24 mouse cellular contexts compared by ENCODE assay signal in genomic region chr7:12797971-12798370, GRCm38 (mm10). TPM values are rescaled to one million over a fixed set of nuclear protein-coding genes. Genes with fewer than 3 reads are reported as not detected.
DNase-seq lines count a peak whose midpoint lies in the region; ATAC-seq and TF ChIP-seq lines count a peak whose summit lies in the region.
"Had no signal": no experiment of that assay in that cellular context is flagged by ENCODE, and none has a peak within 500 bp of the region (broad histone marks: within the 10 kb centered on the region; RNA-seq: fewer than 3 reads in every experiment).

No protein-coding gene starts in this region.

- H3K9me3 ChIP-seq in ES-Bruce4 (replicated peaks; ENCODE audit: control insufficient read depth, insufficient read depth, low read length, poor library complexity, severe bottlenecking) (no peaks in the 10 kb centered on the region; the same call in 1 of the 2 replicates), ES-E14 (ENCODE audit: control insufficient read depth, insufficient read depth, low read depth, low read length) (no peaks in the 10 kb centered on the region)
- H3K9me3 ChIP-seq in kidney, embryonic 15.5 days (replicated peaks): peaks cover 12% of the 10 kb centered on the region; the same call in 1 of the 2 replicates

- no peak overlapping the region for H3K27ac ChIP-seq in ES-Bruce4 (ENCODE audit: insufficient read depth, low read length)
- H3K27ac ChIP-seq in ES-E14 (ENCODE audit: insufficient read depth, low read depth, low read length, poor library complexity, severe bottlenecking): no peak overlapping the region
- no peak overlapping the region for H3K27ac ChIP-seq in kidney, embryonic 15.5 days
- H3K27ac ChIP-seq: embryonic facial prominence, embryonic 13.5 days; embryonic facial prominence, embryonic 15.5 days; forebrain, embryonic 10.5 days; forebrain, embryonic 12.5 days had no signal

- 68% methylated on average over 2 of the region's 2 CpGs for WGBS in kidney, embryonic 15.5 days

- H3K4me1 ChIP-seq in ES-Bruce4 (ENCODE audit: control insufficient read depth, insufficient read depth, low read length) (no peaks in the 10 kb centered on the region), ES-E14 (ENCODE audit: control insufficient read depth in 2 of 2, insufficient read depth in 2 of 2, low read length in 2 of 2, poor library complexity in 1 of 2) (peaks cover 0 to 8% of the 10 kb centered on the region in 2 experiments; a peak in 1 of 4 replicates)
- peaks cover 2% of the 10 kb centered on the region; the same call in 1 of the 2 replicates for H3K4me1 ChIP-seq in kidney, embryonic 15.5 days
- H3K4me1 ChIP-seq: embryonic facial prominence, embryonic 15.5 days had no signal

- no peak overlapping the region for H3K9ac ChIP-seq in ES-Bruce4 (ENCODE audit: low read depth, poor library complexity, severe bottlenecking)
- no peak overlapping the region for H3K9ac ChIP-seq in ES-E14 (ENCODE audit: insufficient read depth, low read depth, low read length, poor library complexity, severe bottlenecking)
- H3K9ac ChIP-seq in kidney, embryonic 15.5 days: no peak overlapping the region
- H3K9ac ChIP-seq: embryonic facial prominence, embryonic 13.5 days; embryonic facial prominence, embryonic 15.5 days; forebrain, embryonic 12.5 days had no signal

- DNase-seq in ES-E14 (ENCODE audit: low read depth, low spot score) (peak; percentile 34), ZHBTc4 (ENCODE audit: low read depth, low spot score) (peak; percentile 70)
- DNase-seq in frontal cortex, postnatal 25 days (ENCODE audit: low spot score in 2 of 2): no peak
- no peak for DNase-seq in heart, postnatal 36 days
- DNase-seq: adrenal gland, adult 2 months; adrenal gland, postnatal 10 days; adrenal gland, postnatal 25 days; cerebellum, adult 11 months; cerebellum, adult 18-20 months; cerebellum, adult 8-10 months; cerebellum, adult 9-11 months; cerebellum, postnatal 14 days; cerebellum, postnatal 36 days; embryo, embryonic 11 days had no signal

- in situ Hi-C loops in ES-E14 (cut with MboI; ENCODE audit: low sequenced_read_pairs in 2 of 2, unreplicated experiment in 2 of 2): no loop called here

- no peak overlapping the region for H3K4me3 ChIP-seq in ES-Bruce4 (ENCODE audit: low read depth, low read length)
- no peak overlapping the region for H3K4me3 ChIP-seq in ES-E14 (ENCODE audit: insufficient read depth in 1 of 2, low read depth in 1 of 2, low read length in 2 of 2, poor library complexity in 1 of 2, severe bottlenecking in 1 of 2)
- no peak overlapping the region for H3K4me3 ChIP-seq in kidney, embryonic 15.5 days (replicated peaks)
- H3K4me3 ChIP-seq: embryonic facial prominence, embryonic 13.5 days; embryonic facial prominence, embryonic 15.5 days; erythroblast, embryonic 14.5 days; forebrain, embryonic 10.5 days; forebrain, embryonic 12.5 days had no signal

- intact Hi-C loops in heart, postnatal 36 days (cut with DNase I): no loop called here

- no peak for ATAC-seq in kidney, embryonic 15.5 days (replicated peaks; ENCODE audit: low FRiP score)
- ATAC-seq: forebrain, embryonic 14.5 days; forebrain, embryonic 16.5 days had no signal

- no peak overlapping the region for H3K4me2 ChIP-seq in kidney, embryonic 15.5 days
- H3K4me2 ChIP-seq: embryonic facial prominence, embryonic 13.5 days; embryonic facial prominence, embryonic 15.5 days; forebrain, embryonic 12.5 days had no signal

- no peaks in the 10 kb centered on the region for H3K36me3 ChIP-seq in ES-Bruce4 (ENCODE audit: control insufficient read depth, insufficient read depth, low read length, poor library complexity, severe bottlenecking)
- no peaks in the 10 kb centered on the region for H3K36me3 ChIP-seq in ES-E14 (ENCODE audit: control insufficient read depth, insufficient read depth, low read length, poor library complexity, severe bottlenecking)
- peaks cover 9% of the 10 kb centered on the region; the same call in 1 of the 2 replicates for H3K36me3 ChIP-seq in kidney, embryonic 15.5 days

- no peak for TF ChIP-seq POLR2A in ES-Bruce4 (IDR thresholded peaks at IDR 0.05; ENCODE audit: insufficient read depth, low read length)

- H3K27me3 ChIP-seq in ES-Bruce4 (ENCODE audit: control insufficient read depth, insufficient read depth, low read length, poor library complexity, severe bottlenecking): no peaks in the 10 kb centered on the region
- no peaks in the 10 kb centered on the region for H3K27me3 ChIP-seq in kidney, embryonic 15.5 days
- H3K27me3 ChIP-seq: embryonic facial prominence, embryonic 13.5 days; embryonic facial prominence, embryonic 15.5 days; forebrain, embryonic 12.5 days had no signal

- peak; percentile 46 for TF ChIP-seq CTCF in ES-Bruce4 (IDR thresholded peaks at IDR 0.05; ENCODE audit: low read depth, low read length)

- TF ChIP-seq EP300 in ES-Bruce4 (IDR thresholded peaks at IDR 0.05; ENCODE audit: insufficient read depth, low read depth, low read length): no peak

TF ChIP-seq in ES-E14, 5 proteins besides CTCF, POLR2A, EP300 and RAD21:
- no peak for TF ChIP-seq ZC3H11A (IDR thresholded peaks at IDR 0.05; ENCODE audit: borderline replicate concordance, low read depth, low read length)
- no peak for TF ChIP-seq HCFC1 (IDR thresholded peaks at IDR 0.05; ENCODE audit: borderline replicate concordance, insufficient read depth, low read length)
- TF ChIP-seq CHD2 (IDR thresholded peaks at IDR 0.05; ENCODE audit: low read depth, low read length): no peak
- TF ChIP-seq MAFK (IDR thresholded peaks at IDR 0.05; ENCODE audit: insufficient read depth, low read depth, low read length): no peak

RNA-seq across cellular contexts. Expression of gene Zscan18, which starts 5.5 kb away (rescaled TPM):
- polyA plus RNA-seq in ES-Bruce4 (2011; ENCODE audit: insufficient read depth, insufficient read length, low read depth, missing spikeins): 9.5 and 9.8 TPM in 2 replicates
- total RNA-seq in ES-E14 (2012; rRNA removed): 13.3 and 19.2 TPM in 2 replicates
- 7.9 and 8.9 TPM in 2 replicates for polyA plus RNA-seq in kidney, embryonic 15.5 days (2015; fragmentation: Nextera tagmentation; extraction: Ambion mirVana)
- total RNA-seq in heart, postnatal 36 days (2021): 1 to 10 TPM in 1 of 2 experiments, under 1 TPM in 1; 0.80 to 1.3 TPM
- total RNA-seq: MEL had no signal
- polyA plus RNA-seq: erythroblast, embryonic 14.5 days had no signal

RNA-seq across cellular contexts. Expression of gene Zfp329, which starts 20.7 kb away (rescaled TPM):
- polyA plus RNA-seq in ES-Bruce4 (2011; ENCODE audit: insufficient read depth, insufficient read length, low read depth, missing spikeins): 11.7 and 12.2 TPM in 2 replicates
- total RNA-seq in ES-E14 (2012; rRNA removed): 10.3 and 13.6 TPM in 2 replicates
- polyA plus RNA-seq in kidney, embryonic 15.5 days (2015; fragmentation: Nextera tagmentation; extraction: Ambion mirVana): 15.8 and 16.4 TPM in 2 replicates
- 1 to 10 TPM; 4.6 to 5.1 TPM for total RNA-seq in heart, postnatal 36 days (2021)

RNA-seq across cellular contexts. Expression of gene Zfp110, which starts 36.6 kb away (rescaled TPM):
- polyA plus RNA-seq in ES-Bruce4 (2011; ENCODE audit: insufficient read depth, insufficient read length, low read depth, missing spikeins): 29.0 and 36.1 TPM in 2 replicates
- total RNA-seq in ES-E14 (2012; rRNA removed): 53.9 and 65.9 TPM in 2 replicates
- 32.3 and 34.0 TPM in 2 replicates for polyA plus RNA-seq in kidney, embryonic 15.5 days (2015; fragmentation: Nextera tagmentation; extraction: Ambion mirVana)
- total RNA-seq in heart, postnatal 36 days (2021): 10 to 100 TPM; 15.4 to 21.5 TPM

Comparison
In these comparisons a context has a peak if more than half of its experiments do, and no peak if none do; other contexts are left out.
1. DNase-seq: peak in ES-E14 (single experiment) and ZHBTc4 (single experiment); none in frontal cortex, postnatal 25 days (0 of 2) and heart, postnatal 36 days (0 of 2).